Mouse (Mus musculus): ENCODE data around the gene Rtn2. TPM values are rescaled to one million over a fixed set of nuclear protein-coding genes. Genes with fewer than 3 reads are reported as not detected.
A peak's percentile ranks its signal among the peaks of the same experiment; 100 is the strongest.

Rtn2 gene
- total and polyA plus RNA-seq, 2 experiments from 2014 or later = 51.7 to 108 TPM

DNA sequence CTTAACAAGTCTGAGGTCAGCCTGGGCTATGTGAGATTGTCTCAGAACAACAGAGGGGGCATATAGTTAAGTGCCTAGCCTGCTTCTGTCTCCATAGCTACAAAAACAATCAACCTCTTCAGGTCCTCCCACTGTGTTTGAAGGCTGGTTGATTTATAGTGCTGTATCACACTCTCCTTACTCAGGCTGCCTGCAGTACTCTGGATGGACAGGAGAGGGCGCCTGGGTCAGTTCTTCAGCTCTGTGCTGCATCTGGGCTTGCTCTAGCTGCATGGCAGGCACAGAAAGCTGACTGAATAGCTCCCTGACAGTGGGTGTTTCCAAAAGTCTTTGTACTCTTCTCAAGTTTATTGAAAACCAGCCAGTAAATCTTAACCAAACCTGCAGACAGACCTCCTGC is 43.0 kb upstream of the Rtn2 start:
- Histone ChIP-seq H3K27me3 (ENCODE audit: control insufficient read depth, insufficient read depth, low read length) (no peaks in the 10 kb centered on the region), H3K9ac (replicated peaks; ENCODE audit: low read depth, low read length) (no peak overlapping the region), H3K4me2 (ENCODE audit: low read depth, low read length) (no peak overlapping the region), H3K36me3 (replicated peaks; ENCODE audit: control insufficient read depth, insufficient read depth, low read length) (no peaks in the 10 kb centered on the region), H3K27ac (ENCODE audit: low read depth) (peak overlapping the region; percentile 87), H3K4me3 (ENCODE audit: low read depth, low read length) (no peak overlapping the region), H3K9me3 (replicated peaks; ENCODE audit: control insufficient read depth, low read length) (no peaks in the 10 kb centered on the region), H3K4me1 (ENCODE audit: control insufficient read depth, insufficient read depth) (peaks cover 35% of the 10 kb centered on the region)
- DNase-seq (ENCODE audit: low spot score) (peak; percentile 84), ATAC-seq (ENCODE audit: insufficient read depth, low read depth) (peak; percentile 83)
- WGBS = 0% methylated on average over 1 of the region's 1 CpGs
- TF ChIP-seq EP300 (IDR thresholded peaks at IDR 0.05; ENCODE audit: low read depth) = no peak
- peak; percentile 98 for TF ChIP-seq CTCF (IDR thresholded peaks at IDR 0.05; ENCODE audit: low read depth)

DNA sequence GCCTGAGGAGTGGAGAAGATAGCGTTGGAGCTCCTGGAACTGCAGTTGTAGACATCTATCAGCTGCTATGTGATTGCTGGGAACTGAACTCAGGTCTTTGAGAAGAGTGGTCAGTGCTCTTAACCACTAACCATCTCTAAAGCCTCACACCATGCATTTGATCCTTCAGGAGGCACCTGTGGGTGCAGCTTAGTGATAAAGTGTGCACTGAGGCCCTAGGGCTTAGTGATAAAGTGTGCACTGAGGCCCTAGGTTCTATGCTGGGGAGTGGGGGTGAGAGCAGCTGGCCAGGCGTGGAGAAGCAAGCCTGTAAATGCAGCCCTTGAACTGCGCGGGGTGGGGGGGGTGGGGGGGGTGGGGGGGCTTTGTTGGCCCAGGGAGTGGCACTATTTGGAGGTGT is 42.4 kb upstream of the Rtn2 start:
- Histone ChIP-seq H3K4me2 (ENCODE audit: low read depth, low read length) (no peak overlapping the region), H3K27ac (ENCODE audit: low read depth) (0 out of 2 replicates have a peak overlapping the region, but pooled peaks have one; percentile 87), H3K27me3 (ENCODE audit: control insufficient read depth, insufficient read depth, low read length) (no peaks in the 10 kb centered on the region), H3K36me3 (replicated peaks; ENCODE audit: control insufficient read depth, insufficient read depth, low read length) (peaks cover 4% of the 10 kb centered on the region), H3K9ac (replicated peaks; ENCODE audit: low read depth, low read length) (no peak overlapping the region), H3K4me1 (ENCODE audit: control insufficient read depth, insufficient read depth) (peaks cover 30% of the 10 kb centered on the region), H3K4me3 (ENCODE audit: low read depth, low read length) (no peak overlapping the region), H3K9me3 (replicated peaks; ENCODE audit: control insufficient read depth, low read length) (no peaks in the 10 kb centered on the region)
- ATAC-seq (ENCODE audit: insufficient read depth, low read depth) = no peak
- 77% methylated on average over 2 of the region's 4 CpGs for WGBS
- TF ChIP-seq EP300 (IDR thresholded peaks at IDR 0.05; ENCODE audit: low read depth) (no peak), CTCF (IDR thresholded peaks at IDR 0.05; ENCODE audit: low read depth) (no peak)
- no peak for DNase-seq (ENCODE audit: low spot score)

DNA sequence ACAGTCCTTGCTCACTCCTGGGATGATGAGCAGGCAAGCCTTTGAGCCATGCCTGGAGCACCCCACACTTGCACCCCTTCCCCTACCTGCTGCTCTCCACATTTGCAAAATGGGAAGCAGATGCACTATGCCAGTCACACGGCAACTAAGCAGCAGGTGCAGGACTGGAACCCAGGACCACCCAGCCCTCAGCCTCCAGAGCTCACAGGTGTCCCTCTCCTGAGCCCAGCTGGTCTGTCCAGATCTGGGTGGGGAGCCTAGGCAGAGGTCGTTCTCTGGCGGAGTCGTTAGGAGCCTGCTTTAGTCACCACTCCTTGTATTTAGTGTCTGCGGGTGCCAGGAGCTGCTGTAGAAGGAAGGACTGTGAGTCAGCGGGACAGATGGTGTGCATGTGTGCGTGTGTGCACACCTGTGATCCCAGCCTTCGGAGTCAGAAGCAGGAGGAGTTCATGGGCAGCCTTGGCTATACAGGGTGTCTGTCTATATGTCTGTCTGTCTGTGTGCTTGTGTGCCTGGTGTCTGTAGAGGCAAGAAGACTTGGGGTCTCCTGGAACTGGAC is 41.4 kb upstream of the Rtn2 start:
- Histone ChIP-seq H3K4me2 (ENCODE audit: low read depth, low read length) (no peak overlapping the region), H3K9me3 (replicated peaks; ENCODE audit: control insufficient read depth, low read length) (no peaks in the 10 kb centered on the region), H3K27ac (ENCODE audit: low read depth) (no peak overlapping the region), H3K36me3 (replicated peaks; ENCODE audit: control insufficient read depth, insufficient read depth, low read length) (peaks cover 14% of the 10 kb centered on the region), H3K9ac (replicated peaks; ENCODE audit: low read depth, low read length) (no peak overlapping the region), H3K4me1 (ENCODE audit: control insufficient read depth, insufficient read depth) (peaks cover 25% of the 10 kb centered on the region), H3K27me3 (ENCODE audit: control insufficient read depth, insufficient read depth, low read length) (no peaks in the 10 kb centered on the region), H3K4me3 (ENCODE audit: low read depth, low read length) (no peak overlapping the region)
- WGBS = 90% methylated on average over 8 of the region's 8 CpGs
- DNase-seq (ENCODE audit: low spot score) (no peak), ATAC-seq (ENCODE audit: insufficient read depth, low read depth) (no peak)
- TF ChIP-seq CTCF (IDR thresholded peaks at IDR 0.05; ENCODE audit: low read depth) (no peak), EP300 (IDR thresholded peaks at IDR 0.05; ENCODE audit: low read depth) (no peak)

DNA sequence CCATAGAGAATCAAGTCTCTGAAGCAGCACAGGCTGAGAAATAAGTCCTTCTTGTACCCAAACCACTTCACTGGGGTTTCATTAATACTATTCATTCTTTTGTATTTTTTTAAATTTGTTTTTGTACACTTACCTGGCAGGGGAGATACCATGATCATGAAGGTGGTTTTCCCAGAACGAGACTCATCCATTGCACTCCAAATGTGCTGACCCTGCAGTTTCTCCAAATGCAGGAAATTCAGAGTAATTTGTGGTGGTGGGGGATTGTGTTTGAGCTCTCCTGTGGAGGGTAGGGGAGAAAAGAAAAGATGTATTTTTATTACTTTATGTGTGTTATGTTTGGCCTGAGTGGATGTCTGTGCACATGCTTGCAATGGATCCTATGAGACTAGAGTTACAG is 40.4 kb upstream of the Rtn2 start:
- ATAC-seq (ENCODE audit: insufficient read depth, low read depth) (no peak), DNase-seq (ENCODE audit: low spot score) (no peak)
- no peak for TF ChIP-seq CTCF (IDR thresholded peaks at IDR 0.05; ENCODE audit: low read depth)
- no peak for TF ChIP-seq EP300 (IDR thresholded peaks at IDR 0.05; ENCODE audit: low read depth)
- 89% methylated on average over 1 of the region's 1 CpGs for WGBS
- Histone ChIP-seq H3K4me3 (ENCODE audit: low read depth, low read length) (no peak overlapping the region), H3K9me3 (replicated peaks; ENCODE audit: control insufficient read depth, low read length) (no peaks in the 10 kb centered on the region), H3K27ac (ENCODE audit: low read depth) (no peak overlapping the region), H3K27me3 (ENCODE audit: control insufficient read depth, insufficient read depth, low read length) (no peaks in the 10 kb centered on the region), H3K4me2 (ENCODE audit: low read depth, low read length) (no peak overlapping the region), H3K4me1 (ENCODE audit: control insufficient read depth, insufficient read depth) (peaks cover 18% of the 10 kb centered on the region), H3K9ac (replicated peaks; ENCODE audit: low read depth, low read length) (no peak overlapping the region), H3K36me3 (replicated peaks; ENCODE audit: control insufficient read depth, insufficient read depth, low read length) (peaks cover 18% of the 10 kb centered on the region)

DNA sequence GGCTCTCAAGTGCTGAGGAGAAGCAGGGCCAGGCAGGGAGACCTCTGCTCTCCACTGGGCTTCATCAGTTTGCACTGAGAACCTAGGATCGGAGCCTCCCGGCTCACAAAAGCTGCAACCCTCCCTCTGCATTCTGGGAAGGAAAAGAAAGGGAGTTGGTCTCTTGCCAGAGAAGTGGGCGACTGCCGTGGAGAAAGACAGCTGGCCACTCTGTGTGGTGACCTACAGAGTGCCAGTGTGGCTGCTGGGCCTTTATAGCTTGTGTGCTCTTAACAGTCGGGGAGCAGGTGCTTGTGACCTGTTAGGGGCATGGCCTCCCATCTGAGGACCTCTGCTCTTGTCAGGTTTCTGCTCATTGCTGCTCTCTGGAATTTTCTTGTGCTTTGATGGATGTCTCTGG is 38.6 kb upstream of the Rtn2 start:
- no peak for ATAC-seq (ENCODE audit: insufficient read depth, low read depth)
- H3K9me3 ChIP-seq (replicated peaks; ENCODE audit: control insufficient read depth, low read length) = no peaks in the 10 kb centered on the region
- TF ChIP-seq CTCF (IDR thresholded peaks at IDR 0.05; ENCODE audit: low read depth) (no peak), EP300 (IDR thresholded peaks at IDR 0.05; ENCODE audit: low read depth) (no peak)
- WGBS = 44% methylated on average over 5 of the region's 5 CpGs
- no peak for DNase-seq (ENCODE audit: low spot score)
- H3K36me3 ChIP-seq (replicated peaks; ENCODE audit: control insufficient read depth, insufficient read depth, low read length) = peaks cover 26% of the 10 kb centered on the region
- H3K27ac ChIP-seq (ENCODE audit: low read depth) = no peak overlapping the region
- H3K4me3 ChIP-seq (ENCODE audit: low read depth, low read length) = no peak overlapping the region
- H3K4me2 ChIP-seq (ENCODE audit: low read depth, low read length) = no peak overlapping the region
- H3K4me1 ChIP-seq (ENCODE audit: control insufficient read depth, insufficient read depth) = peaks cover 6% of the 10 kb centered on the region
- H3K9ac ChIP-seq (replicated peaks; ENCODE audit: low read depth, low read length) = no peak overlapping the region
- H3K27me3 ChIP-seq (ENCODE audit: control insufficient read depth, insufficient read depth, low read length) = no peaks in the 10 kb centered on the region

DNA sequence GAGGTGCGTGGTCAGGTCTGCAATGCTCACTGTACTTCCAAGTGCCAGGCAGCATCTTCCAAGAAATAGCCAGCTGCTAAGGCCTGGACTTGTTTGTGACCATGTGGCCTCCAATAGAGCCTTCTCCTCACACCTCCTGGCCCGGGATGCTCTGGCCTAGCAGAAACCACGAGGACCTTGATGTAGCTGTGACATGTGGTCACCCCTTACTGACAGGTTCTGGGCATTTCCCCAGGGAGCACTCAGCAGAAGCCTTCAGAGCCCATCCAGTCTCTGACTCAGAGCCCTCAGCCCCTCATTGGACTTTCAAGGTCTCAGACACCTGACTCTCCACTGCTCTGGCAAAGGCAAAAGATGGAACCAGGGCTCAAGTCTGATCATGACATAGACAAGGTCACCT is 37.3 kb upstream of the Rtn2 start:
- Histone ChIP-seq H3K27ac (ENCODE audit: low read depth) (no peak overlapping the region), H3K9ac (replicated peaks; ENCODE audit: low read depth, low read length) (no peak overlapping the region), H3K9me3 (replicated peaks; ENCODE audit: control insufficient read depth, low read length) (no peaks in the 10 kb centered on the region), H3K36me3 (replicated peaks; ENCODE audit: control insufficient read depth, insufficient read depth, low read length) (peaks cover 26% of the 10 kb centered on the region), H3K4me3 (ENCODE audit: low read depth, low read length) (no peak overlapping the region), H3K4me2 (ENCODE audit: low read depth, low read length) (no peak overlapping the region), H3K27me3 (ENCODE audit: control insufficient read depth, insufficient read depth, low read length) (no peaks in the 10 kb centered on the region), H3K4me1 (ENCODE audit: control insufficient read depth, insufficient read depth) (no peaks in the 10 kb centered on the region)
- TF ChIP-seq EP300 (IDR thresholded peaks at IDR 0.05; ENCODE audit: low read depth) (no peak), CTCF (IDR thresholded peaks at IDR 0.05; ENCODE audit: low read depth) (no peak)
- WGBS = 48% methylated on average over 3 of the region's 3 CpGs
- ATAC-seq (ENCODE audit: insufficient read depth, low read depth) (no peak), DNase-seq (ENCODE audit: low spot score) (no peak)
